Mouse (Mus musculus) heart, embryonic 13.5 days (tissue): ENCODE results near the gene Fgd5. TPM values are rescaled to one million over a fixed set of nuclear protein-coding genes. Genes with fewer than 3 reads are reported as not detected.

Experiments
- ATAC-seq: fragments of 200-750 bp; cut with Nextera tagmentation; 2 replicates; pipeline ENCODE4 v1.8.0; 2017; ENCODE audit warnings: moderate TSS enrichment; ENCODE audit not compliant: insufficient number of reproducible peaks, low FRiP score, low TSS enrichment; ENCODE audit errors: extremely low read depth
- H3K27ac ChIP-seq: fragments of 300-500 bp; sonication (generic); replicated peaks from 2 replicates; pipeline ENCODE4 v1.5.1; 2015; ENCODE audit warnings: moderate library complexity, mild to moderate bottlenecking, inconsistent platforms
- H3K27me3 ChIP-seq: fragments of 300-500 bp; sonication (generic); replicated peaks from 2 replicates; pipeline ENCODE4 v1.6.1; 2015; ENCODE audit warnings: mild to moderate bottlenecking, inconsistent platforms
- H3K36me3 ChIP-seq: fragments of 300-500 bp; sonication (generic); 2 replicates; pipeline ENCODE4 v1.6.1; 2015; ENCODE audit warnings: mild to moderate bottlenecking, inconsistent platforms
- H3K4me1 ChIP-seq: fragments of 300-500 bp; sonication (generic); 2 replicates; pipeline ENCODE4 v1.6.1; 2015; ENCODE audit warnings: inconsistent platforms
- H3K4me2 ChIP-seq: fragments of 300-500 bp; sonication (generic); 2 replicates; pipeline ENCODE4 v1.6.1; 2015; ENCODE audit warnings: inconsistent platforms, mild to moderate bottlenecking, moderate library complexity
- H3K4me3 ChIP-seq: fragments of 300-500 bp; sonication (generic); 2 replicates; pipeline ENCODE4 v1.5.1; 2015; ENCODE audit warnings: moderate library complexity, mild to moderate bottlenecking, inconsistent platforms
- H3K9ac ChIP-seq: fragments of 300-500 bp; sonication (generic); 2 replicates; pipeline ENCODE4 v1.6.1; 2015; ENCODE audit warnings: inconsistent platforms, mild to moderate bottlenecking, moderate library complexity
- H3K9me3 ChIP-seq: fragments of 300-500 bp; sonication (generic); 2 replicates; pipeline ENCODE4 v1.6.1; 2016; ENCODE audit warnings: inconsistent platforms
- WGBS: fragments of 180-500 bp; shearing (Covaris S2); methylation state at CpG from one replicate; pipeline ENCODE4 v1.1.7; 2015; ENCODE audit warnings: mixed read lengths; 5-methylcytosine and 5-hydroxymethylcytosine counted together
- polyA plus RNA-seq: library from polyadenylated mRNA; unstranded; fragments of >200 nt; fragmentation: Nextera tagmentation; extraction: Ambion mirVana; gene quantifications from 2 replicates; pipeline ENCODE4 v1.2.1, GENCODE M21; 2015

Fgd5 gene
- polyA plus RNA-seq, 1 experiment from 2014 or later: 11.4 TPM

DNA sequence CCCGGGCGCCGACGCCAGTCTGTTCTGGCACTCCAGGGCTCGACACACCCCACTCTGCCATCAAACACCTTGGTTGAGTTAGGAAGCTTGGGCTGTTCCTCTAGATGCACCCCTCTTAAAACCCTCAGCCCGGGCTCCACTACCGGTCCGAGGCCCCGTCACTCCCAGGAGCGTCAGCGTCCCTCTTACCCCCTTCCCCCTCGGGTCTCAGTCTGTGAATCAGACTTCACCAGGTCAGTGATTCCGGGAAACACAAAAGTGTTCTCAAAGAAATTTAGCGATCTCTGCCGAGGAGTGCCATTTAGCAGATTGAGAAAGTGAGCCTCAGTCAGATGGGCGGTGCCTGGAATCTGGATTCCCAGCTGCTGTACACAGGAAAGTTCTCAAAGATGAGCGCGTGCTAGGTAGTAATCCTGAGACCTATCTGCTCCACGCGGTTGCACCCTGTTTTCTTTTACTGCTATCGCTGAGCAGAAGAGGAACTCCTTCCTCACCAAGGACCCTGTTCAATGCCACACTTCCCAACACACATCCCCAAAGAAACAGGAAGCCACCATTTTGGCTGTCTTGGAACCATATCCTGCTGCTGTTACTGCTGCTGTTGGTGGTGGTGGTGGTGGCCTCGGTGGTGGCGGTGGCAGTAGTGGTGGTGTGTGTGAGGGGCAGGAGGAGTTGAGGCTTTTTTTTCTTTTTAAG is 771 bp downstream of the Fgd5 start:
- 6% methylated on average over 23 of the region's 23 CpGs for WGBS
- H3K4me2 ChIP-seq: peak overlapping the region; percentile 88
- H3K9me3 ChIP-seq: no peaks in the 10 kb centered on the region
- peak overlapping the region; percentile 70 for H3K4me3 ChIP-seq
- no peak for ATAC-seq
- peak overlapping the region; percentile 68 for H3K27ac ChIP-seq
- no peaks in the 10 kb centered on the region for H3K36me3 ChIP-seq
- peaks cover 17% of the 10 kb centered on the region for H3K4me1 ChIP-seq
- H3K27me3 ChIP-seq: peaks cover 75% of the 10 kb centered on the region
- peak overlapping the region; percentile 84 for H3K9ac ChIP-seq

- Histone ChIP-seq H3K27ac (peak overlapping the region; percentile 68), H3K36me3 (no peaks in the 10 kb centered on the region), H3K9me3 (no peaks in the 10 kb centered on the region), H3K4me1 (peaks cover 15% of the 10 kb centered on the region), H3K4me3 (peak overlapping the region; percentile 70), H3K9ac (peak overlapping the region; percentile 84), H3K4me2 (peak overlapping the region; percentile 88), H3K27me3 (peaks cover 73% of the 10 kb centered on the region)
- WGBS: 42% methylated on average over 3 of the region's 3 CpGs
- no peak for ATAC-seq
Measured at GRCm38 (mm10) chr6:91980011-91980410, 1.3 kb downstream of the Fgd5 start.

DNA sequence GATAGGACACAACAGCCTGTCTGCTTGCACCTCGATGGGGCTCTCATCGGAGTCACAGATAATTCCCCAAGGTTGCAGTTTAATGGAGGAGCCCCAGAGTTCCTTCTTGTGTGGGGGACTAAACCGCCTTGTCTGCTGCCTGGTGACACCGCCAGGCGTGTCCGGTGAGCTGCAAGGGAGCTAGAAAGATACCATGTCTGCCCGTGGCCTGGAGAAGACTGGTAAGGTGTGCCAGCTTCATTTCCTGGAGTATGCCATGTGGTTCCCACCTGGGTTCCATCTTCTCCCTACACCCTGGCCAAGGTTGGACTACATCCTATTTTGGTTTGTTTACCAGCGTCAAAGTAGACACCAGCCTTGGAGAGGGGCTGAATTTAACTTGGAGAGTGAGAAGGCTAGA is 11.4 kb downstream of the Fgd5 start:
- Histone ChIP-seq H3K4me3 (no peak overlapping the region), H3K9ac (no peak overlapping the region), H3K27ac (no peak overlapping the region), H3K4me2 (no peak overlapping the region), H3K4me1 (peaks cover 21% of the 10 kb centered on the region), H3K9me3 (no peaks in the 10 kb centered on the region), H3K36me3 (no peaks in the 10 kb centered on the region), H3K27me3 (peaks cover 17% of the 10 kb centered on the region)
- ATAC-seq: no peak
- 83% methylated on average over 8 of the region's 8 CpGs for WGBS

- Histone ChIP-seq H3K4me1 (peaks cover 21% of the 10 kb centered on the region), H3K4me3 (no peak overlapping the region), H3K36me3 (no peaks in the 10 kb centered on the region), H3K9me3 (no peaks in the 10 kb centered on the region), H3K9ac (no peak overlapping the region), H3K27ac (no peak overlapping the region), H3K27me3 (0 out of 2 replicates have a peak, but pooled peaks cover 9% of the 10 kb centered on the region), H3K4me2 (no peak overlapping the region)
- ATAC-seq: no peak
- 57% methylated on average over 2 of the region's 2 CpGs for WGBS
Measured at GRCm38 (mm10) chr6:91992823-91993222, 14.1 kb downstream of the Fgd5 start.

DNA sequence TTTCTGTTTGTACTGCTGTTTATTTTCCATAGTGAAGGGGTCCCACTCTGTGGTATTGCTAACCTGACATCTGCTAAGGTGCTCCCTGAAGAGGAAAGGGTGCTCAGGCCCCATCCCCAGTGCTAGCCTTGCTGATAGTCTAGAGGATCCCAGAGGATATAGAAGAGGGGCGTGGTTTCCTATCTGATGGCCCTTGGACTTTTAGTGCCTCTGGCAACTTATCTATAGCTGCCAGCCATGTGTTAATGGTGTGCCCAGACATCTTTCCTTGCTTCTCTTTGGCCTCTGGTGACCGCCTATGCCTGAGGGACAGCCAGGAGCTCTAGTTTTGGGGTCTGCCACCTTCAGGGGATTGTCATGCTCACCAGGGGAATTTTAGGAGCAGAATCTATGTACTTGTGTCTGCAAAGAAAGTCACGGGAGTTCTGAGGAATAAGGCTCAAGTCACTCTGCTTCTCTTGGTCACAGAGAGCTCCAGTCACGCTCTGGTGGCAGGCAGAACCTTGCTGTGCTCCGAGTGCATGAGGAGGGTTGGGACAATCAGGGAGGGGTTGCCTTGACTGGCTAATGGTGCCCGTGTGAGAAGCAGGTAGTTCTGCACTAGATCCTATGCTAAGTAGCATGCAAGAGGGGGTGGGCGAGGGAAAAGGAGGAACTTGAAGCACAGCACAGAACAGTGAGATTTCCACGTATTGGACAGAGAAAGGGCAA is 15.3 kb downstream of the Fgd5 start:
- 51% methylated on average over 8 of the region's 8 CpGs for WGBS
- Histone ChIP-seq H3K36me3 (no peaks in the 10 kb centered on the region), H3K9me3 (no peaks in the 10 kb centered on the region), H3K4me3 (no peak overlapping the region), H3K27me3 (0 out of 2 replicates have a peak, but pooled peaks cover 4% of the 10 kb centered on the region), H3K27ac (no peak overlapping the region), H3K9ac (no peak overlapping the region), H3K4me1 (peaks cover 20% of the 10 kb centered on the region), H3K4me2 (no peak overlapping the region)
- no peak for ATAC-seq

GRCm38 (mm10) chr6:91996072-91996471 is 17.4 kb downstream of the Fgd5 start:
- Histone ChIP-seq H3K36me3 (no peaks in the 10 kb centered on the region), H3K27ac (no peak overlapping the region), H3K4me3 (no peak overlapping the region), H3K27me3 (no peaks in the 10 kb centered on the region), H3K4me1 (peaks cover 16% of the 10 kb centered on the region), H3K4me2 (no peak overlapping the region), H3K9ac (no peak overlapping the region), H3K9me3 (no peaks in the 10 kb centered on the region)
- no peak for ATAC-seq
- 79% methylated on average over 8 of the region's 8 CpGs for WGBS

- no peak for ATAC-seq
- H3K4me3 ChIP-seq: no peak overlapping the region
- no peaks in the 10 kb centered on the region for H3K9me3 ChIP-seq
- no peak overlapping the region for H3K9ac ChIP-seq
- peaks cover 8% of the 10 kb centered on the region; the same call in 1 of the 2 replicates for H3K4me1 ChIP-seq
- no peaks in the 10 kb centered on the region; the same call in 1 of the 2 replicates for H3K27me3 ChIP-seq
- H3K27ac ChIP-seq: no peak overlapping the region
- no peak overlapping the region for H3K4me2 ChIP-seq
- WGBS: 86% methylated on average over 1 of the region's 1 CpGs
- H3K36me3 ChIP-seq: no peaks in the 10 kb centered on the region
Measured at GRCm38 (mm10) chr6:92002558-92003285, 24.0 kb downstream of the Fgd5 start.

GRCm38 (mm10) chr6:92003646-92004045 is 25.0 kb downstream of the Fgd5 start:
- no peaks in the 10 kb centered on the region; the same call in 1 of the 2 replicates for H3K27me3 ChIP-seq
- no peaks in the 10 kb centered on the region for H3K36me3 ChIP-seq
- no peak for ATAC-seq
- H3K27ac ChIP-seq: no peak overlapping the region
- H3K4me1 ChIP-seq: peaks cover 8% of the 10 kb centered on the region; the same call in 1 of the 2 replicates
- H3K9me3 ChIP-seq: no peaks in the 10 kb centered on the region
- H3K4me3 ChIP-seq: no peak overlapping the region
- H3K4me2 ChIP-seq: no peak overlapping the region
- 50% methylated on average over 2 of the region's 2 CpGs for WGBS
- H3K9ac ChIP-seq: no peak overlapping the region

DNA sequence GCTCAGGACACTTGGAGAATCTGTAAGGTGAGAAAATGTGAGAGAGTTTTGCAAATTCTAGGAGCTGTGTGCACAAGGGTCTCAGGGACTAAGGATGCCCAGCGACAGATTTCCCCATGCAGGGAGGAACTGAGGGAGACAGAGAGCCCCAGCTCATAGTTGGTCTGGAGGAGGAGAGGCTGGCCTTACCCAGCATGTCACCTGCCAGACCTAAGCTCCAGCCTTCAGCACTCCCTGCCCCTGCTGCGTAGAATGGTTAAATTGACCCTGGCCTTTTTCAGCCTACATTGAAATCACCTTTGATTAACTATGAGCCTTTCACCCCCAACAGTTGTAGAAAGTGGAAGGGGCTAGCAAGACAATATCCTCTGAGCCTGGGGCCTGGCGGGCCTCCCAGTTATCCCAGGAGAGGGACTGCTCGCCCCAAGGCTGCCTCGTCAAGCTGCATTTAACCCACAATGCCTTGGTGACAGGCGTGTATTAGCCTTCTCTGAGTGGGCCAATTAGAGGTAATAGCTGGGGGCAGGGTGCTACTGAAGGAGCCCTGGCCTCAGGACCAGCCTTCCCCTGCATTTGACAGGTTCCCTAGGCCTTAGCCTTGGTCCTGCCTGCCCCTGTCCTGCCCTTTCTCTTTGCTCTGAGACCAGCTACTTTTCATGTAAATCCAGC is 25.6 kb downstream of the Fgd5 start:
- Histone ChIP-seq H3K9ac (no peak overlapping the region), H3K27me3 (no peaks in the 10 kb centered on the region; the same call in 1 of the 2 replicates), H3K36me3 (no peaks in the 10 kb centered on the region), H3K4me1 (peaks cover 8% of the 10 kb centered on the region; the same call in 1 of the 2 replicates), H3K27ac (no peak overlapping the region), H3K4me3 (no peak overlapping the region), H3K9me3 (no peaks in the 10 kb centered on the region), H3K4me2 (no peak overlapping the region)
- WGBS: 52% methylated on average over 6 of the region's 6 CpGs
- ATAC-seq: no peak

DNA sequence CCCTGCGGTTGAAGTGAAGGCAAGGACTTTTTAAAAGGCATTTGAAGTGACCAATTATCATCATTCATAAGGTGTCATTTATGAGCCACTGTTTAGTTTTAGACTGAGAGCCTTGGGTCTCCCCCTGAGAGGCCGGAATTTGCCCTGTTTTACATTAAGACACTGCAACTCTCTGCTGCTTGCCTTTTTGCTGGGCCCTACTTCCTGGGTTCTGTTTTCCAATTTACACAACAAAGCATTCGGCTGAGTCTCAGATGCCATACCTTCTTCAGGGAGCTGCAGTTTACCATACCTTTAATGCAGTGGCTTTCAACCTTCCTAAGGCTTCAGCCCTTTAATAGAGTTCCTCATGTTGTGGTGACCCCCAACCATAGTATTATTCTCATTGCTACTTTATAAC is 26.1 kb downstream of the Fgd5 start:
- no peak for ATAC-seq
- Histone ChIP-seq H3K9me3 (no peaks in the 10 kb centered on the region), H3K9ac (no peak overlapping the region)

DNA sequence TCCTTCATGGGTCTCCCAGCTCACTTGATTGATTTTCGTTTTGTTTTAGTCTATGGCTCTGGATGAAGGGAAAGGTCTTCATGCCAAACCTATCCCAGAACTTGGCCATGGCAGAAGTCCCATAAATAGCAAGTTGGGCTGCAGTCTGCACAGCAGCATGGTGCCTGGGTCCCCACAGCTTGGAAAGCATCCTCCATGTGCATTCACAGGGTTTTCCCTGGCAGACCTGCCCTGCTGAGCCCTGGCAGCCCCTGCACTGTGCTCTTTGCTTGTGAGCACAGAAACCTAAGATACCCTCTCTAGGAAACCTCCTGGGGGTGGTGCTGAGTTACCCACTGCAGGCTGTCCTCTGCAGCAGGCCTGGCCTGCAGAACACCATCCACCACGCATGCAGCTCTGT is 32.2 kb downstream of the Fgd5 start:
- Histone ChIP-seq H3K9me3 (no peaks in the 10 kb centered on the region), H3K4me3 (no peak overlapping the region), H3K4me2 (no peak overlapping the region), H3K4me1 (peaks cover 8% of the 10 kb centered on the region), H3K27ac (no peak overlapping the region), H3K36me3 (no peaks in the 10 kb centered on the region), H3K9ac (no peak overlapping the region), H3K27me3 (no peaks in the 10 kb centered on the region)
- ATAC-seq: no peak
- WGBS: 78% methylated on average over 2 of the region's 2 CpGs

More for the DNA sequence above, 26.1 kb downstream of the Fgd5 start:
- H3K4me3 ChIP-seq: no peak overlapping the region
- no peaks in the 10 kb centered on the region for H3K36me3 ChIP-seq
- no peak overlapping the region for H3K4me2 ChIP-seq
- 54% methylated on average over 3 of the region's 3 CpGs for WGBS
- no peak overlapping the region for H3K27ac ChIP-seq
- H3K27me3 ChIP-seq: no peaks in the 10 kb centered on the region; the same call in 1 of the 2 replicates
- H3K4me1 ChIP-seq: peaks cover 8% of the 10 kb centered on the region; the same call in 1 of the 2 replicates
